Mouse (Mus musculus): ENCODE data around the gene 2210011C24Rik.

DNA sequence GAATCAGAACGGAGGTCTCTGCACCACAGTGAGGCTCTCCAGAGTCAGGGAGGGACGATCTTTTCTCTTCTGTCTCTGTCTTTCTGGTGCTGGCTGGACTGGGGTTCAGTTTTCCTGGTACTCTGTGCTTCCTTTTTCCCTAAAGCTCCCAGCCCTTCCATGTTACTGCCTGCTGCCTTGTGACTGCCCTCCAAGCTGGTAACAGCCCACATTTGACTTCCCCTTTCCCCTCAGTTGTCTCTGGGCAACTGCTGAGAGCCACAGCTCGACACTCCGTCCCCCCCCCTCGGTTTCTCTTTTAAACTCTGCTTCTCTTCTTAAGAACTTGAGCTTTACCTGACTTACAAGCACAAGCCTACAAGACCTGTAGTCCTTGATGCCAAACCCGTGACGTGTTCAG is 22.7 kb downstream of the 2210011C24Rik start:
- TF ChIP-seq MYOG (IDR thresholded peaks at IDR 0.05; ENCODE audit: control insufficient read depth in 1 of 3, insufficient read depth in 1 of 3, insufficient read length in 2 of 3, low read depth in 2 of 3) (no peak), POLR2A (IDR thresholded peaks at IDR 0.05; ENCODE audit: insufficient read length, low read depth) (no peak), POLR2AphosphoS2 (IDR thresholded peaks at IDR 0.05; ENCODE audit: insufficient read length, low read depth) (no peak), MAX (IDR thresholded peaks at IDR 0.05; ENCODE audit: low read depth) (no peak), CEBPB (IDR thresholded peaks at IDR 0.05; ENCODE audit: insufficient read depth, poor library complexity, severe bottlenecking) (no peak), MYOD1 (IDR thresholded peaks at IDR 0.05; ENCODE audit: control insufficient read depth in 1 of 3, insufficient read length in 2 of 3, low read depth in 2 of 3) (no peak), TCF12 (IDR thresholded peaks at IDR 0.05; ENCODE audit: insufficient read depth, poor library complexity, severe bottlenecking) (no peak), USF1 (IDR thresholded peaks at IDR 0.05; ENCODE audit: low read depth) (no peak), E2F4 (IDR thresholded peaks at IDR 0.05; ENCODE audit: insufficient read depth) (no peak), SRF (IDR thresholded peaks at IDR 0.05; ENCODE audit: control insufficient read depth, insufficient read length, low read depth) (no peak), TCF3 (IDR thresholded peaks at IDR 0.05; ENCODE audit: insufficient read length, low read depth) (no peak), REST (IDR thresholded peaks at IDR 0.05; ENCODE audit: insufficient read depth, insufficient read length) (no peak)
